ENCODE assay signal across 1 mouse cellular context in genomic region chr8:69942495-69942894, GRCm38 (mm10). TPM values are rescaled to one million over a fixed set of nuclear protein-coding genes. Genes with fewer than 3 reads are reported as not detected.
"Had no signal": no experiment of that assay in that cellular context is flagged by ENCODE, and none has a peak within 500 bp of the region (broad histone marks: within the 10 kb centered on the region; RNA-seq: fewer than 3 reads in every experiment).

No protein-coding gene starts in this region.

RNA-seq across cellular contexts. Expression of gene Yjefn3, which starts 40.0 kb away (rescaled TPM):
- total RNA-seq: neutrophil, adult 5-6 weeks had no signal

RNA-seq across cellular contexts. Expression of gene Cilp2, which starts 55.0 kb away (rescaled TPM):
- total RNA-seq: neutrophil, adult 5-6 weeks had no signal
